Mouse (Mus musculus): Measurements from ENCODE around the gene Piga. TPM values are rescaled to one million over a fixed set of nuclear protein-coding genes. Genes with fewer than 3 reads are reported as not detected.
A peak's percentile ranks its signal among the peaks of the same experiment; 100 is the strongest.

The Piga gene
- polyA plus RNA-seq, 1 experiment, result 5.8 TPM

DNA sequence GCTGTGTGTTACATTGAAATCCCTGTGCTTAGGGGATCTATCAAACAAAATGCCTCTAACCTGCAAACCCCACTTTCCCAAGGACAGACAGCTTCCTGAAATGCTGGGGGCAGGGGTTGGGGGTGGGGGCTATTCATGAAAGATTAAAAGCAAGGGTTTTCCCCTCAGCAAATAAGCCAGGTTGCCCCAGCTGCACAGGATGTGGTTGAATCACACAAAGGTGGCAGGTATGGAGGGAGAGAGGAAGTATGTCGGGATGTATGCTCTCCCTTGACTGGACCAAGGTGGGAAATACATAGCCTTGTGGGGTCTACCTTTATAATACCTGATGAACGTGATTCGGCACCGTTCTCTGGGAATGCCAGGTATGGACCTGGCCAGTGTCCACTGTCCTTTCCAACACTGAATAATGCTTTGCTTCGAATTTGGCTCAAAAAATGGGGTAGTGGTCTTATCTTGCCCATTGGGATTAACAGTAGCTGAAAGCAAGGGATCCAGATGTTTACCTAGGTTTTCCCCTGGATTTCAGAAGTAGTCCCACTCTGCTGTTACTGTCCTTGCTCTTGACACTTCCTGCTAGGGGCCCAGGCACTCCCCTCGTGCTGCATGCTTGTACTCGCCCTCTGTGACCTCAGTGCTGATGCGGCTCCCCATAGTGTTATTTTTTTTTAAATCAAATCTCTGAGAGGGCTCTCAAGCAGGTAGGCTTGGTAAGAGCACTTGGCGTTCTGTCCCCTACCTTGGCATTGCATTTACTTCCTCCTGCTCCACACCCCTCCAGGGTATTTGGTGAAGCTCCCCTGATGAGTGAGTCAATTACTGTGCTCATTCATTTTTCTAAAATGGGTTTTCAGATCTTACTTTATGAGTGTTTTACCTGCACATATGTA lies 13.2 kb upstream of the Piga start:
- Histone ChIP-seq H3K27ac (ENCODE audit: insufficient read depth, low read length) (no peak overlapping the region), H3K4me3 (ENCODE audit: insufficient read depth, low read length) (no peak overlapping the region), H3K4me1 (ENCODE audit: control insufficient read depth, insufficient read depth, low read length) (no peaks in the 10 kb centered on the region)
- TF ChIP-seq CTCF (IDR thresholded peaks at IDR 0.05; ENCODE audit: extremely low read depth, insufficient read depth, low read length) (no peak), POLR2A (IDR thresholded peaks at IDR 0.05; ENCODE audit: extremely low read depth, insufficient read depth, low read length) (no peak)

- TF ChIP-seq CTCF (IDR thresholded peaks at IDR 0.05; ENCODE audit: extremely low read depth, insufficient read depth, low read length) (no peak), POLR2A (IDR thresholded peaks at IDR 0.05; ENCODE audit: extremely low read depth, insufficient read depth, low read length) (no peak)
- Histone ChIP-seq H3K27ac (ENCODE audit: insufficient read depth, low read length) (no peak overlapping the region), H3K4me3 (ENCODE audit: insufficient read depth, low read length) (no peak overlapping the region), H3K4me1 (ENCODE audit: control insufficient read depth, insufficient read depth, low read length) (no peaks in the 10 kb centered on the region)
These were observed 11.2 kb upstream of the Piga start for GRCm38 (mm10) chrX:164408301-164408927.

- TF ChIP-seq CTCF (IDR thresholded peaks at IDR 0.05; ENCODE audit: extremely low read depth, insufficient read depth, low read length) (no peak), POLR2A (IDR thresholded peaks at IDR 0.05; ENCODE audit: extremely low read depth, insufficient read depth, low read length) (no peak)
These were observed 9.0 kb upstream of the Piga start for GRCm38 (mm10) chrX:164410562-164410961.

GRCm38 (mm10) chrX:164416803-164417202 lies 2.8 kb upstream of the Piga start:
- no peaks in the 10 kb centered on the region for H3K4me1 ChIP-seq (ENCODE audit: control insufficient read depth, insufficient read depth, low read length)
- no peak overlapping the region for H3K4me3 ChIP-seq (ENCODE audit: insufficient read depth, low read length)
- TF ChIP-seq POLR2A (IDR thresholded peaks at IDR 0.05; ENCODE audit: extremely low read depth, insufficient read depth, low read length) (no peak), CTCF (IDR thresholded peaks at IDR 0.05; ENCODE audit: extremely low read depth, insufficient read depth, low read length) (no peak)
- no peak overlapping the region for H3K27ac ChIP-seq (ENCODE audit: insufficient read depth, low read length)

More at GRCm38 (mm10) chrX:164410562-164410961, 9.0 kb upstream of the Piga start:
- H3K27ac ChIP-seq (ENCODE audit: insufficient read depth, low read length), result no peak overlapping the region
- H3K4me1 ChIP-seq (ENCODE audit: control insufficient read depth, insufficient read depth, low read length), result no peaks in the 10 kb centered on the region
- no peak overlapping the region for H3K4me3 ChIP-seq (ENCODE audit: insufficient read depth, low read length)

GRCm38 (mm10) chrX:164418008-164418407 lies 1.6 kb upstream of the Piga start:
- Histone ChIP-seq H3K4me1 (ENCODE audit: control insufficient read depth, insufficient read depth, low read length) (no peaks in the 10 kb centered on the region), H3K27ac (ENCODE audit: insufficient read depth, low read length) (no peak overlapping the region), H3K4me3 (ENCODE audit: insufficient read depth, low read length) (no peak overlapping the region)
- no peak for TF ChIP-seq CTCF (IDR thresholded peaks at IDR 0.05; ENCODE audit: extremely low read depth, insufficient read depth, low read length)

DNA sequence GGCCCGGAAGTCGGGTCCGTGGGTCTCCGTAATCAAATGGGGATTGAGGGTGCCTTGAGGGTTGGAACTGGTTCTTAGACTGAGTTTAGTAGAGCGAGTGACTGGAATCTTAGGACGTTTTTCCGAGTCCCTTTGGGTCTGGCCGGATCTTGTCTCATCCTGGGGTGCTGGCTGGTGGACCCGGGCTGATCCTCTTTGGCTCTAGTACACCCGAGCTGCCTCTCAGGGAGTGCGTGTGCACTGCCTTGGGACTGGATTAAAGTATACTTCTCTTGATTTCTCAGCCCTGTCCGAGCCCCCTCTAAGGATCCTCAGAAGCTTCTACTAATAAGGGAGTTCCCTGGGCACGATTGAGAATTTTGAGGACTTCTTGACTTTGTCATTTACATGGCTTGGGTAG lies 368 bp downstream of the Piga start:
- Histone ChIP-seq H3K27ac (ENCODE audit: insufficient read depth, low read length) (no peak overlapping the region), H3K4me3 (ENCODE audit: insufficient read depth, low read length) (peak overlapping the region; percentile 88), H3K4me1 (ENCODE audit: control insufficient read depth, insufficient read depth, low read length) (no peaks in the 10 kb centered on the region)
- no peak for TF ChIP-seq POLR2A (IDR thresholded peaks at IDR 0.05; ENCODE audit: extremely low read depth, insufficient read depth, low read length)
- no peak for TF ChIP-seq CTCF (IDR thresholded peaks at IDR 0.05; ENCODE audit: extremely low read depth, insufficient read depth, low read length)

DNA sequence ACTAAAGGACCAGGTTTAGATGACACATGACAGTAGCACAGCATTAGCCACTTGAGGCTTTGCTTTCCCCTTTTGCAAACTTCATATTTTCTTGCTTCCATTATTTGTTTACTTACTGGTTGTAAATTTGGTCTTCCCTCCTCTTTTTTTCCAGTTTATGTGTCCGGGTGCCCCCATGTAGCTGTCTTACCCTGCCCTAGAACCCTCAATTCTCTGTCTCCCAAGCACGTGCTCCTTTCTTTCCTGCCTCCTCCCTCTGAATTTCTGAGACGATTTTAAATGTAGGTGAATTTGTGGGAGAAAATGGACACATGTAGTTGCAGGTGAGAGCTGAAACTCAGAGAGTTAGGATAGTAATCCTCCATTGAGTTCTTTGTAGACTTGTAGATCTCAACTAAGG lies 931 bp downstream of the Piga start:
- no peak overlapping the region for H3K27ac ChIP-seq (ENCODE audit: insufficient read depth, low read length)
- no peaks in the 10 kb centered on the region for H3K4me1 ChIP-seq (ENCODE audit: control insufficient read depth, insufficient read depth, low read length)
- no peak for TF ChIP-seq POLR2A (IDR thresholded peaks at IDR 0.05; ENCODE audit: extremely low read depth, insufficient read depth, low read length)
- H3K4me3 ChIP-seq (ENCODE audit: insufficient read depth, low read length), result peak overlapping the region; percentile 88; the same call in 1 of the 2 replicates

GRCm38 (mm10) chrX:164424821-164425220 lies 5.2 kb downstream of the Piga start:
- Histone ChIP-seq H3K27ac (ENCODE audit: insufficient read depth, low read length) (no peak overlapping the region), H3K4me3 (ENCODE audit: insufficient read depth, low read length) (no peak overlapping the region), H3K4me1 (ENCODE audit: control insufficient read depth, insufficient read depth, low read length) (no peaks in the 10 kb centered on the region)
- no peak for TF ChIP-seq CTCF (IDR thresholded peaks at IDR 0.05; ENCODE audit: extremely low read depth, insufficient read depth, low read length)
- TF ChIP-seq POLR2A (IDR thresholded peaks at IDR 0.05; ENCODE audit: extremely low read depth, insufficient read depth, low read length), result no peak

DNA sequence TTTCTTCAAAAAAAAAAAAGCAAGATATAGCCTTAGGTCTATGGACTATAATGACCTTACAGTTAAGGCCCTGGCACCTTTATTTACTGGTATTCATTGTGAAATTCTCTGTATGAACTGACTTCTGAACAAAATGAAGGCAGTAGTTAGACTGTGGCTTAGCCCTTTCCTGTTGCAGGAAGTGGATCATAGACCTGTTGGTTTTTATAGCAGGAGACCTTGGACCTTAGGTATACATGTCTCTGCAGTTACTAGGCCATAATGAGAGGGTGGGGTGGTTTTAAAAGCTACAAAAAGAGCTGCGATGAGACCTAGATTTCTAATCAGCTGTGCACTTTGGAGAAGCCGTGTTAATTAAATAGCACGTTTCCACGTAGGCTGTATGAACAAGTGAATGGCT lies 7.7 kb downstream of the Piga start:
- H3K4me3 ChIP-seq (ENCODE audit: insufficient read depth, low read length), result no peak overlapping the region
- no peak for TF ChIP-seq POLR2A (IDR thresholded peaks at IDR 0.05; ENCODE audit: extremely low read depth, insufficient read depth, low read length)
- no peaks in the 10 kb centered on the region for H3K4me1 ChIP-seq (ENCODE audit: control insufficient read depth, insufficient read depth, low read length)
- no peak overlapping the region for H3K27ac ChIP-seq (ENCODE audit: insufficient read depth, low read length)

- no peak overlapping the region for H3K4me3 ChIP-seq (ENCODE audit: insufficient read depth, low read length)
- no peak for TF ChIP-seq POLR2A (IDR thresholded peaks at IDR 0.05; ENCODE audit: extremely low read depth, insufficient read depth, low read length)
- no peak for TF ChIP-seq CTCF (IDR thresholded peaks at IDR 0.05; ENCODE audit: extremely low read depth, insufficient read depth, low read length)
- H3K27ac ChIP-seq (ENCODE audit: insufficient read depth, low read length), result no peak overlapping the region
- H3K4me1 ChIP-seq (ENCODE audit: control insufficient read depth, insufficient read depth, low read length), result no peaks in the 10 kb centered on the region
These were observed 8.6 kb downstream of the Piga start for GRCm38 (mm10) chrX:164428224-164428623.

Measured in cortical plate, adult 2 months (tissue).